Mouse (Mus musculus): Measurements from ENCODE around the gene Lax1.

GRCm38 (mm10) chr1:133712288-133713008 lies 22.5 kb upstream of the Lax1 start:
- TF ChIP-seq CTCF (IDR thresholded peaks at IDR 0.05; ENCODE audit: control insufficient read depth, insufficient read depth, insufficient replicate concordance, low read depth, low read length) (no peak), POLR2A (IDR thresholded peaks at IDR 0.05; ENCODE audit: control insufficient read depth, low read depth, low read length) (no peak)

Data from testis, adult 2 months (tissue).